Mouse (Mus musculus): ENCODE measurements around the gene B3gnt7. TPM values are rescaled to one million over a fixed set of nuclear protein-coding genes. Genes with fewer than 3 reads are reported as not detected.
A peak's percentile ranks its signal among the peaks of the same experiment; 100 is the strongest.

B3gnt7 gene
- polyA plus RNA-seq (2015; fragmentation: Nextera tagmentation; extraction: Ambion mirVana) = 7.5 and 7.8 TPM in 2 replicates

- peak within 1 kb of the TSS; percentile 99 for H3K4me2 ChIP-seq
- peak within 1 kb of the TSS; percentile 66 for H3K9ac ChIP-seq
- H3K36me3 ChIP-seq = 0 out of 2 replicates have a peak, but pooled peaks cover 9% of the 10 kb centered on the region
- peaks cover 26% of the 10 kb centered on the region for H3K4me1 ChIP-seq
- H3K27me3 ChIP-seq = peaks cover 38% of the 10 kb centered on the region
- ATAC-seq (replicated peaks; ENCODE audit: low FRiP score) = no peak
- no peaks in the 10 kb centered on the region for H3K9me3 ChIP-seq (replicated peaks)
- H3K27ac ChIP-seq = 0 out of 2 replicates have a peak within 1 kb of the TSS, but pooled peaks have one; percentile 37
- H3K4me3 ChIP-seq (replicated peaks) = peak within 1 kb of the TSS; percentile 69
- WGBS = 34% methylated on average over 6 of the region's 6 CpGs
These were observed at the start of gene B3gnt7 for GRCm38 (mm10) chr1:86302532-86302931. Gene B3gnt7 (plus strand): TSS chr1:86302832.

GRCm38 (mm10) chr1:86253410-86253809 is 49.2 kb upstream of the B3gnt7 start:
- H3K27ac ChIP-seq = no peak overlapping the region
- no peak overlapping the region for H3K9ac ChIP-seq
- 0 out of 2 replicates have a peak, but pooled peaks cover under 1% of the 10 kb centered on the region for H3K4me1 ChIP-seq
- no peaks in the 10 kb centered on the region for H3K9me3 ChIP-seq (replicated peaks)
- no peak overlapping the region for H3K4me2 ChIP-seq
- peaks cover 7% of the 10 kb centered on the region; the same call in 1 of the 2 replicates for H3K36me3 ChIP-seq
- whole genome bisulfite sequencing = 73% methylated on average over 8 of the region's 8 CpGs
- no peaks in the 10 kb centered on the region for H3K27me3 ChIP-seq
- no peak overlapping the region for H3K4me3 ChIP-seq (replicated peaks)
- ATAC-seq (replicated peaks; ENCODE audit: low FRiP score) = no peak

GRCm38 (mm10) chr1:86256311-86256710 is 46.3 kb upstream of the B3gnt7 start:
- H3K27me3 ChIP-seq = no peaks in the 10 kb centered on the region
- H3K36me3 ChIP-seq = no peaks in the 10 kb centered on the region
- H3K4me2 ChIP-seq = no peak overlapping the region
- no peaks in the 10 kb centered on the region for H3K9me3 ChIP-seq (replicated peaks)
- no peak for ATAC-seq (replicated peaks; ENCODE audit: low FRiP score)
- 0 out of 2 replicates have a peak, but pooled peaks cover 2% of the 10 kb centered on the region for H3K4me1 ChIP-seq
- H3K27ac ChIP-seq = no peak overlapping the region
- no peak overlapping the region for H3K4me3 ChIP-seq (replicated peaks)
- H3K9ac ChIP-seq = no peak overlapping the region
- WGBS = 69% methylated on average over 4 of the region's 4 CpGs

GRCm38 (mm10) chr1:86257228-86257627 is 45.4 kb upstream of the B3gnt7 start:
- Histone ChIP-seq H3K4me2 (no peak overlapping the region), H3K27me3 (no peaks in the 10 kb centered on the region), H3K9ac (no peak overlapping the region), H3K9me3 (replicated peaks) (no peaks in the 10 kb centered on the region), H3K36me3 (no peaks in the 10 kb centered on the region), H3K27ac (no peak overlapping the region), H3K4me1 (0 out of 2 replicates have a peak, but pooled peaks cover 2% of the 10 kb centered on the region), H3K4me3 (replicated peaks) (no peak overlapping the region)
- WGBS = 93% methylated on average over 8 of the region's 8 CpGs
- no peak for ATAC-seq (replicated peaks; ENCODE audit: low FRiP score)

GRCm38 (mm10) chr1:86258171-86258824 is 44.3 kb upstream of the B3gnt7 start:
- 55% methylated on average over 7 of the region's 7 CpGs for WGBS
- 0 out of 2 replicates have a peak overlapping the region, but pooled peaks have one; percentile 18 for H3K27ac ChIP-seq
- no peaks in the 10 kb centered on the region for H3K27me3 ChIP-seq
- H3K9ac ChIP-seq = no peak overlapping the region
- no peaks in the 10 kb centered on the region for H3K36me3 ChIP-seq
- no peak overlapping the region for H3K4me2 ChIP-seq
- H3K9me3 ChIP-seq (replicated peaks) = no peaks in the 10 kb centered on the region
- 0 out of 2 replicates have a peak, but pooled peaks cover 2% of the 10 kb centered on the region for H3K4me1 ChIP-seq
- H3K4me3 ChIP-seq (replicated peaks) = no peak overlapping the region
- no peak for ATAC-seq (replicated peaks; ENCODE audit: low FRiP score)

- 64% methylated on average over 7 of the region's 7 CpGs for WGBS
- no peaks in the 10 kb centered on the region for H3K9me3 ChIP-seq (replicated peaks)
- H3K27ac ChIP-seq = 0 out of 2 replicates have a peak overlapping the region, but pooled peaks have one; percentile 6
- H3K9ac ChIP-seq = no peak overlapping the region
- H3K4me3 ChIP-seq (replicated peaks) = no peak overlapping the region
- H3K4me2 ChIP-seq = no peak overlapping the region
- no peaks in the 10 kb centered on the region for H3K36me3 ChIP-seq
- H3K27me3 ChIP-seq = no peaks in the 10 kb centered on the region
- H3K4me1 ChIP-seq = no peaks in the 10 kb centered on the region
- ATAC-seq (replicated peaks; ENCODE audit: low FRiP score) = no peak
These were observed 38.9 kb upstream of the B3gnt7 start for GRCm38 (mm10) chr1:86263564-86264339.

GRCm38 (mm10) chr1:86265060-86265459 is 37.6 kb upstream of the B3gnt7 start:
- Histone ChIP-seq H3K4me3 (replicated peaks) (no peak overlapping the region), H3K9ac (no peak overlapping the region), H3K27ac (no peak overlapping the region), H3K27me3 (no peaks in the 10 kb centered on the region), H3K4me2 (no peak overlapping the region), H3K36me3 (no peaks in the 10 kb centered on the region), H3K9me3 (replicated peaks) (no peaks in the 10 kb centered on the region), H3K4me1 (0 out of 2 replicates have a peak, but pooled peaks cover 4% of the 10 kb centered on the region)
- 37% methylated on average over 3 of the region's 3 CpGs for WGBS
- no peak for ATAC-seq (replicated peaks; ENCODE audit: low FRiP score)

GRCm38 (mm10) chr1:86268492-86269189 is 34.0 kb upstream of the B3gnt7 start:
- ATAC-seq (replicated peaks; ENCODE audit: low FRiP score) = no peak
- no peak overlapping the region for H3K9ac ChIP-seq
- no peak overlapping the region for H3K4me3 ChIP-seq (replicated peaks)
- no peak overlapping the region for H3K27ac ChIP-seq
- H3K4me2 ChIP-seq = no peak overlapping the region
- no peaks in the 10 kb centered on the region for H3K9me3 ChIP-seq (replicated peaks)
- no peaks in the 10 kb centered on the region for H3K36me3 ChIP-seq
- H3K4me1 ChIP-seq = 0 out of 2 replicates have a peak, but pooled peaks cover 4% of the 10 kb centered on the region
- H3K27me3 ChIP-seq = no peaks in the 10 kb centered on the region
- WGBS = 86% methylated on average over 9 of the region's 9 CpGs

GRCm38 (mm10) chr1:86269190-86269508 is 33.5 kb upstream of the B3gnt7 start:
- H3K9ac ChIP-seq = no peak overlapping the region
- H3K4me2 ChIP-seq = no peak overlapping the region
- no peaks in the 10 kb centered on the region for H3K36me3 ChIP-seq
- H3K9me3 ChIP-seq (replicated peaks) = no peaks in the 10 kb centered on the region
- 0 out of 2 replicates have a peak, but pooled peaks cover 4% of the 10 kb centered on the region for H3K4me1 ChIP-seq
- 66% methylated on average over 4 of the region's 4 CpGs for WGBS
- no peak overlapping the region for H3K4me3 ChIP-seq (replicated peaks)
- H3K27ac ChIP-seq = no peak overlapping the region
- 0 out of 2 replicates have a peak, but pooled peaks have one; percentile 36 for ATAC-seq (replicated peaks; ENCODE audit: low FRiP score)
- no peaks in the 10 kb centered on the region for H3K27me3 ChIP-seq

GRCm38 (mm10) chr1:86271707-86272106 is 30.9 kb upstream of the B3gnt7 start:
- 73% methylated on average over 6 of the region's 6 CpGs for WGBS
- 0 out of 2 replicates have a peak, but pooled peaks cover 8% of the 10 kb centered on the region for H3K4me1 ChIP-seq
- ATAC-seq (replicated peaks; ENCODE audit: low FRiP score) = no peak
- H3K4me3 ChIP-seq (replicated peaks) = no peak overlapping the region
- H3K9me3 ChIP-seq (replicated peaks) = no peaks in the 10 kb centered on the region
- H3K4me2 ChIP-seq = no peak overlapping the region
- no peaks in the 10 kb centered on the region for H3K27me3 ChIP-seq
- H3K9ac ChIP-seq = no peak overlapping the region
- H3K27ac ChIP-seq = no peak overlapping the region
- no peaks in the 10 kb centered on the region for H3K36me3 ChIP-seq

GRCm38 (mm10) chr1:86277055-86277454 is 25.6 kb upstream of the B3gnt7 start:
- ATAC-seq (replicated peaks; ENCODE audit: low FRiP score) = no peak

More at GRCm38 (mm10) chr1:86277055-86277454, 25.6 kb upstream of the B3gnt7 start:
- Histone ChIP-seq H3K9ac (no peak overlapping the region), H3K9me3 (replicated peaks) (no peaks in the 10 kb centered on the region), H3K4me1 (0 out of 2 replicates have a peak, but pooled peaks cover 7% of the 10 kb centered on the region), H3K27ac (no peak overlapping the region), H3K36me3 (no peaks in the 10 kb centered on the region), H3K4me3 (replicated peaks) (no peak overlapping the region), H3K4me2 (no peak overlapping the region), H3K27me3 (no peaks in the 10 kb centered on the region)
- WGBS = 83% methylated on average over 5 of the region's 5 CpGs

All from kidney, embryonic 15.5 days (tissue).